Comparison of ENCODE assay signal across 8 mouse cellular contexts in the genomic region with DNA sequence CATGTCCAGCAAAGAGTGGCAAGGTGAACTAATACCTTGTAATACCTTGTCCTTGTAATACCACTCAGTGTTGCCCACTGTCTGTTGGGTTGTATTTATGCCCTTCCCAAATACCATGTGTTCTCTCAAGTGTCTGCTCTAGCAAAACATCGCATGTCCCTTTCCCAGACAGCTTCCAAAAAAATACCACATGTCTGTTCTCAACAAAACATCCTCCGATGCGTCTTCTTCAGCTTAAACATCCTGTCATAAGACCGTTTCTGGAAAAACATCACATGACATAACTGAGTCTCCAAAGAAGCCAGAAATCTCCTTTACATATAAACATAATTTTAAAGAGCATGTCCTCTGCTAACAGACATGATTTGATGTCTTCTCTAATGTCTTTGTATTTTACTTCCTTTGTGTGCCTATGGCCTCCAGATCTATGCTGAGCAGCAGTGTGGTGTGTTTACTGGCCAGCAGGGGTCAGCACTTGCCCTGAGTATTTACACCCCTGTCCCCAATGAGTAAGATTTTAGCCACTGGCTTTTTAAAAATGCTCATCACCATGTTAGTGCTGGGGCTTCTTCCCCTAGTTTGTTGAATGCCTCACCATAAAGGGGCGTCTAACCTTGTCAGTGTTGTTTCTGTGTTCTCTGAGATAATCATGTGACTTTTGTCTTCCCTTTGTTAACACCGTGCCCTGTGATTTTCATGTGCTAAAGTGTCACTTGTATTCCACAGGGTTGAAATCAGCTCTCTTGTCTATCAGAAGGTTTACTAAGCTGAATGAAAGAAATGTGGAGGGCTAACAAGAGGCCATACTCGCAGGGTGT. TPM values are rescaled to one million over a fixed set of nuclear protein-coding genes. Genes with fewer than 3 reads are reported as not detected.
DNase-seq lines count a peak whose midpoint lies in the region; ATAC-seq lines count a peak whose summit lies in the region.

No protein-coding gene starts in this region.

- 0 out of 2 replicates have a peak, but pooled peaks have one; percentile 30 for ATAC-seq in frontal cortex, adult (ENCODE audit: low TSS enrichment)
- peak; percentile 61 to 63 for ATAC-seq in hematopoietic stem cell, adult 5-6 weeks (replicated peaks in 1 of 2; ENCODE audit: insufficient read depth in 1 of 2, low FRiP score in 2 of 2, low TSS enrichment in 1 of 2, low read depth in 1 of 2, poor library complexity in 2 of 2, severe bottlenecking in 2 of 2)
- peak; percentile 70 for ATAC-seq in megakaryocyte-erythroid progenitor cell, adult 5-6 weeks (replicated peaks; ENCODE audit: low FRiP score, low TSS enrichment, poor library complexity, severe bottlenecking)

- peak; percentile 54 for DNase-seq in MEL-GATA-1-ER (ENCODE audit: extremely low read depth, low read depth)
- DNase-seq in cerebellum, adult 9-11 months: peak; percentile 38
- peak; percentile 27 to 58 for DNase-seq in layer of hippocampus, postnatal 14 days (ENCODE audit: low spot score in 2 of 2)
- DNase-seq in right cerebral cortex, postnatal 10 days (ENCODE audit: low spot score in 2 of 2): peak; percentile 70 to 74
- peak; percentile 55 for DNase-seq in urinary bladder, postnatal 25 days (ENCODE audit: low spot score)

RNA-seq across cellular contexts. Expression of gene Klrb1c, which starts 16.0 kb away (rescaled TPM):
- 4.6 and 5.6 TPM in 2 replicates for total RNA-seq in hematopoietic stem cell, adult 5-6 weeks (2017)
- not detected for total RNA-seq in layer of hippocampus, postnatal 14 days (2021)
- total RNA-seq in megakaryocyte-erythroid progenitor cell, adult 5-6 weeks (2014; fragmentation: Nextera tagmentation): 0.39 and 1.2 TPM in 2 replicates
- total RNA-seq in megakaryocyte-erythroid progenitor cell, adult 5-6 weeks (2017): 1.3 and 14.3 TPM in 2 replicates

RNA-seq across cellular contexts. Expression of gene Gm44511, which starts 21.1 kb away (rescaled TPM):
- total RNA-seq in hematopoietic stem cell, adult 5-6 weeks (2017): 1.1 TPM in 1 of 2 replicates, not detected in the other
- total RNA-seq in layer of hippocampus, postnatal 14 days (2021): not detected
- total RNA-seq in megakaryocyte-erythroid progenitor cell, adult 5-6 weeks (2014; fragmentation: Nextera tagmentation): not detected in 2 replicates
- not detected in 2 replicates for total RNA-seq in megakaryocyte-erythroid progenitor cell, adult 5-6 weeks (2017)

RNA-seq across cellular contexts. Expression of gene Klrb1b, which starts 21.1 kb away (rescaled TPM):
- 0.20 and 1.1 TPM in 2 replicates for total RNA-seq in hematopoietic stem cell, adult 5-6 weeks (2017)
- total RNA-seq in layer of hippocampus, postnatal 14 days (2021): not detected
- 0.94 TPM in 1 of 2 replicates, not detected in the other for total RNA-seq in megakaryocyte-erythroid progenitor cell, adult 5-6 weeks (2014; fragmentation: Nextera tagmentation)
- total RNA-seq in megakaryocyte-erythroid progenitor cell, adult 5-6 weeks (2017): 1.8 and 5.5 TPM in 2 replicates

Comparison
In these comparisons a context has a peak if more than half of its experiments do, and no peak if none do; other contexts are left out.
1. Peak in every context shown above with its lines: DNase-seq and ATAC-seq.